Mouse (Mus musculus): ENCODE measurements around the gene Dhrs13. TPM values are rescaled to one million over a fixed set of nuclear protein-coding genes. Genes with fewer than 3 reads are reported as not detected.

The Dhrs13 gene
- polyA plus RNA-seq, 1 experiment from 2014 or later, result 17.3 TPM

GRCm38 (mm10) chr11:77995556-77995955 lies 36.5 kb upstream of the Dhrs13 start:
- no peak for DNase-seq (ENCODE audit: low spot score)
- WGBS, result 88% methylated on average over 1 of the region's 1 CpGs
- no peaks in the 10 kb centered on the region for H3K4me1 ChIP-seq (ENCODE audit: control insufficient read depth, insufficient read depth, low read length)
- H3K4me3 ChIP-seq (ENCODE audit: low read depth, low read length), result no peak overlapping the region
- no peak overlapping the region for H3K9ac ChIP-seq (replicated peaks; ENCODE audit: low read length)
- no peaks in the 10 kb centered on the region for H3K27me3 ChIP-seq (ENCODE audit: control insufficient read depth, insufficient read depth, low read length)
- no peak overlapping the region for H3K4me2 ChIP-seq (ENCODE audit: low read depth, low read length)
- no peak for ATAC-seq (replicated peaks; ENCODE audit: insufficient number of reproducible peaks, low FRiP score, low TSS enrichment, low read depth)
- no peaks in the 10 kb centered on the region for H3K36me3 ChIP-seq (replicated peaks; ENCODE audit: control insufficient read depth, insufficient read depth, low read depth, low read length)
- H3K9me3 ChIP-seq (replicated peaks; ENCODE audit: control insufficient read depth, low read length), result no peaks in the 10 kb centered on the region
- H3K27ac ChIP-seq (replicated peaks; ENCODE audit: low read depth, low read length), result no peak overlapping the region

GRCm38 (mm10) chr11:78006446-78006845 lies 25.6 kb upstream of the Dhrs13 start:
- Histone ChIP-seq H3K36me3 (replicated peaks; ENCODE audit: control insufficient read depth, insufficient read depth, low read depth, low read length) (peaks cover 14% of the 10 kb centered on the region), H3K27me3 (ENCODE audit: control insufficient read depth, insufficient read depth, low read length) (no peaks in the 10 kb centered on the region), H3K9me3 (replicated peaks; ENCODE audit: control insufficient read depth, low read length) (no peaks in the 10 kb centered on the region), H3K4me3 (ENCODE audit: low read depth, low read length) (no peak overlapping the region), H3K4me1 (ENCODE audit: control insufficient read depth, insufficient read depth, low read length) (no peaks in the 10 kb centered on the region), H3K4me2 (ENCODE audit: low read depth, low read length) (no peak overlapping the region), H3K27ac (replicated peaks; ENCODE audit: low read depth, low read length) (no peak overlapping the region), H3K9ac (replicated peaks; ENCODE audit: low read length) (no peak overlapping the region)
- no peak for ATAC-seq (replicated peaks; ENCODE audit: insufficient number of reproducible peaks, low FRiP score, low TSS enrichment, low read depth)
- no peak for DNase-seq (ENCODE audit: low spot score)
- WGBS, result 95% methylated on average over 5 of the region's 5 CpGs

- no peak overlapping the region for H3K9ac ChIP-seq (replicated peaks; ENCODE audit: low read length)
- peaks cover 43% of the 10 kb centered on the region for H3K36me3 ChIP-seq (replicated peaks; ENCODE audit: control insufficient read depth, insufficient read depth, low read depth, low read length)
- H3K27ac ChIP-seq (replicated peaks; ENCODE audit: low read depth, low read length), result no peak overlapping the region
- no peaks in the 10 kb centered on the region for H3K4me1 ChIP-seq (ENCODE audit: control insufficient read depth, insufficient read depth, low read length)
- 19% methylated on average over 4 of the region's 4 CpGs for WGBS
- no peak overlapping the region for H3K4me2 ChIP-seq (ENCODE audit: low read depth, low read length)
- ATAC-seq (replicated peaks; ENCODE audit: insufficient number of reproducible peaks, low FRiP score, low TSS enrichment, low read depth) (no peak), DNase-seq (ENCODE audit: low spot score) (peak; percentile 87)
- H3K27me3 ChIP-seq (ENCODE audit: control insufficient read depth, insufficient read depth, low read length), result no peaks in the 10 kb centered on the region
- no peaks in the 10 kb centered on the region for H3K9me3 ChIP-seq (replicated peaks; ENCODE audit: control insufficient read depth, low read length)
- no peak overlapping the region for H3K4me3 ChIP-seq (ENCODE audit: low read depth, low read length)
Observed at GRCm38 (mm10) chr11:78019676-78020075, 12.4 kb upstream of the Dhrs13 start.

- ATAC-seq (replicated peaks; ENCODE audit: insufficient number of reproducible peaks, low FRiP score, low TSS enrichment, low read depth), result no peak
- H3K9me3 ChIP-seq (replicated peaks; ENCODE audit: control insufficient read depth, low read length), result no peaks in the 10 kb centered on the region
- 88% methylated on average over 8 of the region's 8 CpGs for WGBS
Observed at GRCm38 (mm10) chr11:78023607-78024006, 8.5 kb upstream of the Dhrs13 start.

GRCm38 (mm10) chr11:78029240-78029639 lies 2.8 kb upstream of the Dhrs13 start:
- Histone ChIP-seq H3K9ac (replicated peaks; ENCODE audit: low read length) (no peak overlapping the region), H3K4me2 (ENCODE audit: low read depth, low read length) (no peak overlapping the region), H3K27ac (replicated peaks; ENCODE audit: low read depth, low read length) (no peak overlapping the region), H3K27me3 (ENCODE audit: control insufficient read depth, insufficient read depth, low read length) (no peaks in the 10 kb centered on the region), H3K36me3 (replicated peaks; ENCODE audit: control insufficient read depth, insufficient read depth, low read depth, low read length) (peaks cover 7% of the 10 kb centered on the region), H3K9me3 (replicated peaks; ENCODE audit: control insufficient read depth, low read length) (no peaks in the 10 kb centered on the region), H3K4me3 (ENCODE audit: low read depth, low read length) (no peak overlapping the region), H3K4me1 (ENCODE audit: control insufficient read depth, insufficient read depth, low read length) (no peaks in the 10 kb centered on the region)
- DNase-seq (ENCODE audit: low spot score), result no peak
- no peak for ATAC-seq (replicated peaks; ENCODE audit: insufficient number of reproducible peaks, low FRiP score, low TSS enrichment, low read depth)
- 88% methylated on average over 8 of the region's 8 CpGs for WGBS

More at GRCm38 (mm10) chr11:78023607-78024006, 8.5 kb upstream of the Dhrs13 start:
- Histone ChIP-seq H3K27ac (replicated peaks; ENCODE audit: low read depth, low read length) (no peak overlapping the region), H3K4me2 (ENCODE audit: low read depth, low read length) (no peak overlapping the region), H3K27me3 (ENCODE audit: control insufficient read depth, insufficient read depth, low read length) (no peaks in the 10 kb centered on the region), H3K4me3 (ENCODE audit: low read depth, low read length) (no peak overlapping the region), H3K9ac (replicated peaks; ENCODE audit: low read length) (no peak overlapping the region), H3K4me1 (ENCODE audit: control insufficient read depth, insufficient read depth, low read length) (no peaks in the 10 kb centered on the region), H3K36me3 (replicated peaks; ENCODE audit: control insufficient read depth, insufficient read depth, low read depth, low read length) (peaks cover 27% of the 10 kb centered on the region)
- DNase-seq (ENCODE audit: low spot score), result peak; percentile 52

GRCm38 (mm10) chr11:78030600-78030999 lies 1.5 kb upstream of the Dhrs13 start:
- 53% methylated on average over 2 of the region's 2 CpGs for WGBS
- H3K4me2 ChIP-seq (ENCODE audit: low read depth, low read length), result no peak overlapping the region
- no peak for DNase-seq (ENCODE audit: low spot score)
- no peak overlapping the region for H3K9ac ChIP-seq (replicated peaks; ENCODE audit: low read length)
- ATAC-seq (replicated peaks; ENCODE audit: insufficient number of reproducible peaks, low FRiP score, low TSS enrichment, low read depth), result no peak
- no peaks in the 10 kb centered on the region for H3K4me1 ChIP-seq (ENCODE audit: control insufficient read depth, insufficient read depth, low read length)
- H3K27me3 ChIP-seq (ENCODE audit: control insufficient read depth, insufficient read depth, low read length), result no peaks in the 10 kb centered on the region
- no peak overlapping the region for H3K4me3 ChIP-seq (ENCODE audit: low read depth, low read length)
- no peak overlapping the region for H3K27ac ChIP-seq (replicated peaks; ENCODE audit: low read depth, low read length)
- H3K9me3 ChIP-seq (replicated peaks; ENCODE audit: control insufficient read depth, low read length), result no peaks in the 10 kb centered on the region
- peaks cover 5% of the 10 kb centered on the region for H3K36me3 ChIP-seq (replicated peaks; ENCODE audit: control insufficient read depth, insufficient read depth, low read depth, low read length)

- Histone ChIP-seq H3K4me1 (ENCODE audit: control insufficient read depth, insufficient read depth, low read length) (no peaks in the 10 kb centered on the region), H3K27ac (replicated peaks; ENCODE audit: low read depth, low read length) (no peak overlapping the region), H3K4me3 (ENCODE audit: low read depth, low read length) (peak overlapping the region; percentile 64), H3K4me2 (ENCODE audit: low read depth, low read length) (peak overlapping the region; percentile 94; the same call in 1 of the 2 replicates), H3K9me3 (replicated peaks; ENCODE audit: control insufficient read depth, low read length) (no peaks in the 10 kb centered on the region), H3K36me3 (replicated peaks; ENCODE audit: control insufficient read depth, insufficient read depth, low read depth, low read length) (peaks cover 2% of the 10 kb centered on the region), H3K27me3 (ENCODE audit: control insufficient read depth, insufficient read depth, low read length) (no peaks in the 10 kb centered on the region), H3K9ac (replicated peaks; ENCODE audit: low read length) (no peak overlapping the region)
- no peak for DNase-seq (ENCODE audit: low spot score)
- ATAC-seq (replicated peaks; ENCODE audit: insufficient number of reproducible peaks, low FRiP score, low TSS enrichment, low read depth), result no peak
- 35% methylated on average over 6 of the region's 6 CpGs for WGBS
Observed at GRCm38 (mm10) chr11:78031389-78031788, 691 bp upstream of the Dhrs13 start.

- 13% methylated on average over 5 of the region's 5 CpGs for WGBS
- 0 out of 2 replicates have a peak overlapping the region, but pooled peaks have one; percentile 81 for H3K27ac ChIP-seq (replicated peaks; ENCODE audit: low read depth, low read length)
Observed at GRCm38 (mm10) chr11:78032809-78033195, 722 bp downstream of the Dhrs13 start.

More at GRCm38 (mm10) chr11:78032809-78033195, 722 bp downstream of the Dhrs13 start:
- peak overlapping the region; percentile 64 for H3K4me3 ChIP-seq (ENCODE audit: low read depth, low read length)
- ATAC-seq (replicated peaks; ENCODE audit: insufficient number of reproducible peaks, low FRiP score, low TSS enrichment, low read depth), result no peak
- H3K4me1 ChIP-seq (ENCODE audit: control insufficient read depth, insufficient read depth, low read length), result no peaks in the 10 kb centered on the region
- peak overlapping the region; percentile 94 for H3K4me2 ChIP-seq (ENCODE audit: low read depth, low read length)
- H3K9ac ChIP-seq (replicated peaks; ENCODE audit: low read length), result peak overlapping the region; percentile 80
- peaks cover 2% of the 10 kb centered on the region for H3K36me3 ChIP-seq (replicated peaks; ENCODE audit: control insufficient read depth, insufficient read depth, low read depth, low read length)
- no peaks in the 10 kb centered on the region for H3K27me3 ChIP-seq (ENCODE audit: control insufficient read depth, insufficient read depth, low read length)
- H3K9me3 ChIP-seq (replicated peaks; ENCODE audit: control insufficient read depth, low read length), result no peaks in the 10 kb centered on the region
- DNase-seq (ENCODE audit: low spot score), result no peak

Data from embryonic facial prominence, embryonic 11.5 days (tissue).